Mouse (Mus musculus): ENCODE results near the gene Gm10409. TPM values are rescaled to one million over a fixed set of nuclear protein-coding genes. Genes with fewer than 3 reads are reported as not detected.
"Not testable (repeated sequence)": the region's sequence is repeated elsewhere in the genome, so short reads cannot be mapped to it uniquely, and the experiment has no call there.

Gm10409 gene
- polyA plus RNA-seq (2015; fragmentation: Nextera tagmentation; extraction: Ambion mirVana), result 0.67 and 0.68 TPM in 2 replicates

DNA sequence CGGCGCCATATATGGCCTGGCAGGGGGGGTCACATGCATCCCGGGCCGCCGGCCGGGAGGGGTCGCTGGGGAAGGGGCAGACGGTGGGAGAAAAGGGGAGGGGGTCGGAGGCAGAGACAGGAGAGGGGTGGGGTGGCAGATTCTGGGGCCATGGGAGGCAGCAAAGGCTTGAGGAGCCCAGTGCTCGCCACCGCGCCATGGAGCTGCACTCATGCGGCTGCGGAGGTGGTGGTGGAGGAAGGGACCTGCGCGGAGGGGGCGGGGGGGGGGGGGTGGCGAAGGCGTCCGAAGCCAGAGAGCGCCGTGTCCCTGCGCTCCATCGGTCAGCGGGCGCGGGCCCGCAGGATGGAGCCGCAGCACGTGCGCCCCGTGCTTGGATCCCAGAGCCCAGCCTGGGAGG, at the start of gene Gm10409:
Gm10409 (plus strand) TSS at position 301 of the 400 bp plus-strand sequence.
- H3K4me2 ChIP-seq; H3K27me3 ChIP-seq; H3K27ac ChIP-seq; H3K36me3 ChIP-seq; ATAC-seq (ENCODE audit: insufficient number of reproducible peaks, low FRiP score, low TSS enrichment, low read depth); H3K4me1 ChIP-seq; H3K9me3 ChIP-seq; H3K9ac ChIP-seq; H3K4me3 ChIP-seq: not testable (repeated sequence)
- no CpG with 5 or more reads among the region's 32 CpGs for WGBS

DNA sequence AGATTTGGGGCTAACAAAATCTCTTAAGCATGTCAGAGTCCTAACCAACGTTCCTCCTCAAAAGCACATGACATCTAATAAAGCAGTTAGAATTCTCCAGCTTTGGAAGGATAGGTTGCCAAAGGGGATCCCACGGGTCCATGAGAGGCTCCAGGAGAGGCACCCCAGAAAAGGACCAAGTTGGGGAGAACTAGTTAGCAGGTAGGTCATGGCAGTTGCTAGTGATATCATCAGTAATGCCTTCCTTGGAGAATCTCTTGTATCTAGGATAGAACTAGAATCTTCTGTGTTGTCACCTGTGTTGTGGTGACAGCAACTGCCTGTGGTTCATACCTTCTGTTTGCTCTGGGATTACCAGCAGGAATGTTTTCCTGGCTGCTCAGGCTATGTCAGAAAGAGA, 17.6 kb upstream of the Gm10409 start, which contains the start of gene Gm10413:
Gm10413 (plus strand) TSS at position 301 of the 400 bp plus-strand sequence.
- not testable (repeated sequence) for H3K36me3 ChIP-seq; ATAC-seq (ENCODE audit: insufficient number of reproducible peaks, low FRiP score, low TSS enrichment, low read depth); H3K27ac ChIP-seq; H3K4me1 ChIP-seq; H3K9me3 ChIP-seq; H3K4me3 ChIP-seq; H3K9ac ChIP-seq; H3K4me2 ChIP-seq; H3K27me3 ChIP-seq
- no CpG with 5 or more reads among the region's 2 CpGs for WGBS

DNA sequence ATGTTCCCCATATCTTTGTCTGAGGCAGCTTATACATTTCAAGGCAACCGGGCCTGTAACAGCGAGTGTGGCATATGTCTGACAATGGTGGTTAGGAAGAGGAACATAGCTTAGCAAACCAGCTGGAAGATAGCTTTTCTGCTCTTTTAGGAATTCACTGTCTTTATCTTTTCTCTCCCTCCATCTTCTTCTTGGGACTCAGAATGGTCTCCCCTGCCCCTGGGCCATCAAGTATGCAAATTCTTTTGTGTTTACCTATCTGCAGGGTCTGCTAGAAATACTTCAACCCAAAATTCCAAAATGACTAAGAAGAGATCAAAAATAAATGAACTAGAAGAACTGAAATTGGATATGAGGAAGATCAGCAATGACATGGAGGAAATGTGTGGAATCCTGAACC, 15.4 kb downstream of the Gm10409 start, which contains the start of gene Gm3005:
Gm3005 (plus strand) TSS at position 301 of the 400 bp plus-strand sequence.
- H3K4me1 ChIP-seq; H3K27ac ChIP-seq; H3K4me3 ChIP-seq; H3K36me3 ChIP-seq; H3K9me3 ChIP-seq; H3K9ac ChIP-seq; ATAC-seq (ENCODE audit: insufficient number of reproducible peaks, low FRiP score, low TSS enrichment, low read depth); H3K27me3 ChIP-seq; H3K4me2 ChIP-seq: not testable (repeated sequence)
- no CpG with 5 or more reads among the region's 2 CpGs for WGBS

DNA sequence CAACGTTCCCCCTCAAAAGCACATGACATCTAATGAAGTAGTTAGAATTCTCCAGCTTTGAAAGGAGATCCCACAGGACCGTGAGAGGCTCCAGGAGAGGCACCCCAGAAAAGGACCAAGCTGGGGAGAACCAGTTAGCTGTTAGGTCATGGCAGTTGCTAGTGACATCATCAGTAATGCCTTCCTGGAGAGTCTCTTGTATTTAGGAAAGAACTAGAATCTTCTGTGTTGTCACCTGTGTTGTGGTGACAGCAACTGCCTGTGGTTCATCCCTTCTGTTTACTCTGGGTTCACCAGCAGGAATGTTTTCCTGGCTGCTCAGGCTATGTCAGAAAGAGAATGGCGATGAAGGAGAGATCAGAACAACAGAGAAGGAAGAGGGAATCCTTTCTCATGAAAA, 36.7 kb downstream of the Gm10409 start, which contains the start of gene Gm10408:
Gm10408 (plus strand) TSS at position 301 of the 400 bp plus-strand sequence.
- H3K4me1 ChIP-seq; H3K4me2 ChIP-seq; H3K9me3 ChIP-seq; H3K27me3 ChIP-seq; H3K36me3 ChIP-seq; H3K4me3 ChIP-seq; H3K27ac ChIP-seq; H3K9ac ChIP-seq; ATAC-seq (ENCODE audit: insufficient number of reproducible peaks, low FRiP score, low TSS enrichment, low read depth): not testable (repeated sequence)
- no CpG with 5 or more reads among the region's 3 CpGs for WGBS

Other genes with a start within 250 kb of the Gm10409 start
- not detected in 2 replicates for gene Gm5795, start 224.4 kb upstream of the Gm10409 start, polyA plus RNA-seq (2015; fragmentation: Nextera tagmentation; extraction: Ambion mirVana)
- 4.3 and 4.7 TPM in 2 replicates for gene D830030K20Rik, start 204.1 kb upstream of the Gm10409 start, polyA plus RNA-seq (2015; fragmentation: Nextera tagmentation; extraction: Ambion mirVana)
- not detected in 2 replicates for gene Gm2956, start 80.0 kb upstream of the Gm10409 start, polyA plus RNA-seq (2015; fragmentation: Nextera tagmentation; extraction: Ambion mirVana)
- not detected in 2 replicates for gene Gm10413, start 17.5 kb upstream of the Gm10409 start, polyA plus RNA-seq (2015; fragmentation: Nextera tagmentation; extraction: Ambion mirVana)
- 0.13 TPM in 1 of 2 replicates, not detected in the other for gene Gm3005, start 15.5 kb downstream of the Gm10409 start, polyA plus RNA-seq (2015; fragmentation: Nextera tagmentation; extraction: Ambion mirVana)
- not detected in 2 replicates for gene Gm10408, start 36.8 kb downstream of the Gm10409 start, polyA plus RNA-seq (2015; fragmentation: Nextera tagmentation; extraction: Ambion mirVana)
- not detected in 2 replicates for gene Gm3012, start 221.9 kb downstream of the Gm10409 start, polyA plus RNA-seq (2015; fragmentation: Nextera tagmentation; extraction: Ambion mirVana)
- 0.67 and 0.68 TPM in 2 replicates for gene Gm3020, start 239.4 kb downstream of the Gm10409 start, polyA plus RNA-seq (2015; fragmentation: Nextera tagmentation; extraction: Ambion mirVana)